Mouse (Mus musculus) heart, postnatal 0 days (tissue): Measurements from ENCODE around the gene Agtr2.

Experiments
- CTCF ChIP-seq: IDR thresholded peaks from 2 replicates; pipeline ENCODE4 v1.5.1; 2016; ENCODE audit warnings: antibody characterized with exemption, control low read depth, low read depth
- EP300 ChIP-seq: IDR thresholded peaks from 2 replicates; pipeline ENCODE4 v1.6.1; 2016; ENCODE audit warnings: antibody characterized with exemption, low read depth

DNA sequence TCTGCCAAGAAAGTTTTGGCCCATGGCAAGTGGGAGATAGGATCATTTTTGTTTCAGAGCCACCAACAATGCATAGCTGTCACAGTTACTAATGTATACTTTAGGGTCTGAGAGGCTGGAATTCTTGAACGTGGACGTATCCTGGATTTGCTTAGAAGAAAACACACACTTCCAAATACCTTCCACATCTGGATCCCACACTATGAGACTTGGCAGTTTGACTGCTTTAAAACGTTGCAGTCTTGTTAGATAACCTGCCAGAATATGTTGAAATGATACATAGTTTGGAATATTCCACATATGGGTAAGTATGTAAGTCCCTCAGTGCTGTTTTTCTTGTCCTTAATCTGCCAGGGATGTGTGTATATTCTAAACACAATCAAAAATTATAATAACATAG lies 31.8 kb upstream of the Agtr2 start:
- TF ChIP-seq CTCF (no peak), EP300 (no peak)
